Mouse (Mus musculus) E14TG2a.4 (cell line): ENCODE measurements around the gene H2-Oa.

Experiments
- CTCF ChIP-seq: conservative IDR thresholded peaks from 2 replicates; pipeline ENCODE4 v1.5.1; 2014; ENCODE audit warnings: low read length
- POU5F1 ChIP-seq: IDR thresholded peaks from 2 replicates; pipeline ENCODE4 v1.6.1; 2014; ENCODE audit warnings: low read length, borderline replicate concordance

DNA sequence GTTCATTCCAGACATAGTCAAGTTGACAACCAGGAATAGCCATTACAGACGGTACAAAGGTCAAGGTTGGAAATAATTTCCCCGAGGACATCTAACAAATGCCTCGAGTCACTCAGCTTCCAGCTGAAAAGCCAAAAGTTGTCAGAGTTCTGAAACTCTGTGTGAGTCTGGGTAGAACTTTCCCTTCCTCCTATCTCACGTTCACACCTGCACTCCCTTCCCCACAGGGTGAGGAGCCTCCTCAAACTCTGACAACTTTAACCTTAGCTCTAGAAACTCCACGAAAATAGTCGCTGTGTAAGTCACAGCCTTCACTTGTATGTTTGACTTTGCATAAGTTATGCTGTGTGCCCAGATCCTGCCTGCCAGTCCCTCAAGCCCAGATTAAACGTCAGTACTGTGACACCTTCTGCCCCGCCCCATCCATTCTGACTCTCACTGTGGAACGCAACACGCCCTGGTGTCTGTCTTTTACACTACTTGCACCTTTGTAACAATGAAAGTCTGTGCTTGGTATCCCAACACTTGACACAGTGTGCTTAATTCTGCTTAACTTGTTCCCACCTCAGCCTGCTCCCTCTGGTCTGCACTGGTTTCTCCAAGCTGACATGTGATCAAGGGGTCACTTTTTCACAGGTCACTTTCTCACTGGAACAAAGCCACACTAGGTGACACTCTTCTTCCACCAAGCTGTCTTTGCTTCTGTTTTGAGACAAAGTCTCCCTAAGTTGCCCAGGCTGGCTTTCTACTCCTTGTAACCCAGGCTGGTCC lies 6.8 kb downstream of the H2-Oa start:
- TF ChIP-seq CTCF (no peak), POU5F1 (no peak)
